Mouse (Mus musculus): ENCODE results near the gene Gadd45g.
A peak's percentile ranks its signal among the peaks of the same experiment; 100 is the strongest.

The Gadd45g gene

GRCm38 (mm10) chr13:51846301-51846867 is at the start of gene Gadd45g:
TSS of gene Gadd45g (plus strand) at chr13:51846678.
- peak; percentile 63 for ATAC-seq (ENCODE audit: insufficient number of reproducible peaks, low FRiP score, low TSS enrichment)

DNA sequence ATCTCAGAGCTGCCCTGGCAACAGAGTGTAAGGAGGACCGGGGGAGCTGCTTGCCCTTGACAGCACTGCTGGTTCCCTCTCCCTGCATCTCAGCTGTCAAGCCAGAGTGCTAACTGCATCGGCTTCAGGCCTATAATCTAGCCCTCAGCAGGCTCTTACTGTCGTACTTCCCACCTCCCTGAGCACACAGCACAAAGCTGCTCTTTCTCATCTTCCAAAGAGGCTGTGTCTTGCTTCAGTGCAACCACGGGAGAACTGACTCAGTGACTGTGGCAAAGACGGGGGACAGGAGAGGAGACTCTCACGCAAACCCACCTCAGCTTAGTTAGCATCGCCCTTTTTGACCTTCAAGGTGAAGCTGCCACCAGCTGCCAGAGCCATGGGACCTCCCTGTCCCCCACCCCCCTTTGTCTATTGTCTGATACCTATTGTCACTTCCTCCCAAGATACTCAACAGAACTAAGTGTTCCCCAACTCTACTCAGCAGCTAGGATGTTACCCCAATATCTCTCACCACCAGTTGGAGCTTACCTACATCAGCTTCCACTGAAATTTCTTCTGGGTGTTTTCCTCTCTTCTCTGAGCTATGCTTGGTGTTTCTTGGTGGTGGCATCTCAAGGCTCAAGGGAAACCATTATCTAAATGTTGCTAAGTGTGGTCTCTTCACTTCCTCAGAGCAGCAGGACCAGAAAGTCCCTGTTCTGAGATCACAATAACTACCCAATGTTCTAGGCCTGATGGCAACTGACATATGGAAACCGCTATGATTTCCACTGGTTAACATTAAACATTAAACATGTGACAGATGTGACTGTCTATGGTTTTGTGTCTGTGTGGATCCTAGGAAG is 48.4 kb upstream of the Gadd45g start:
- no peak for ATAC-seq (ENCODE audit: insufficient number of reproducible peaks, low FRiP score, low TSS enrichment)

GRCm38 (mm10) chr13:51799735-51800522 is 46.5 kb upstream of the Gadd45g start:
- ATAC-seq (ENCODE audit: insufficient number of reproducible peaks, low FRiP score, low TSS enrichment) = no peak

DNA sequence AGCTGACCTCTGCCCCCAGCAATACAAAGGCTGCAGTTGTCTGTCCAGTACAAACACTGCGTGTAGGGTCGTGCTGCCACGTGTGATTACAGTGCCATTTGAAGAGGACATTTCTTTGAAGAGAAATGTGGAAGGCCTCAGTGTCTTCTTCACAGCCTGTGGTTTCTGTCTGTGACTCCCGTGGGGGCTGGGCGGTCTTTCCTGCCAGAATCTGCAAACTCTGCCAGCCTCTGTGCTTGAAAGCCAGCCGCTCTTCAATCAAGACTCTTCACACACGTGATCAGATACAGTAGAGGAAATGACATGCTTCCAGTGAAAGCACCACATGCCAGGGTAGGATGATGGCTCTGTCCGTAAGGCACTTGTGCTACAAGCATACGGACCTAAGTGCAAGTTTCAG is 45.6 kb upstream of the Gadd45g start:
- ATAC-seq (ENCODE audit: insufficient number of reproducible peaks, low FRiP score, low TSS enrichment) = no peak

DNA sequence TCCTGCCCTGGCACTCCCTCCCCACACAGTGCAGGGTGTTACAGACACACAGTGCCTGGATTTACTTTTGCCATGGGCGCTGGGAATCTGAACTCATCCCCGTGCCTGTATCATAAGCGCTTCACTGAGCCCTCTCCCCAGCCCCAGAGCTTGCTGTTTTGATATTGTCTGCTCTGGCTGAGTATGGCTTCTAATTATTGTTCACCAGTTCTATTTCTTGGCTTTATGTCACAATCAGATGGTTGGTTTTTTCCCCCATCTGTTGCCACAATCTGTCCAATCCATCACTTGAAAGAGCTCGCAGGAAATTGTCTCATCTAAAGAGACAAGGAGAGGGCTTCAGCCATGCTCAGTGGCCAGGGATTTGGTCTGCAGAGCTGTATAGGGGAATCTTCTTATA is 40.8 kb upstream of the Gadd45g start:
- ATAC-seq (ENCODE audit: insufficient number of reproducible peaks, low FRiP score, low TSS enrichment) = peak; percentile 88

- ATAC-seq (ENCODE audit: insufficient number of reproducible peaks, low FRiP score, low TSS enrichment) = peak; percentile 42; the same call in 1 of the 2 replicates
These were observed 40.3 kb upstream of the Gadd45g start for GRCm38 (mm10) chr13:51806220-51806619.

GRCm38 (mm10) chr13:51808141-51808540 is 38.3 kb upstream of the Gadd45g start:
- no peak for ATAC-seq (ENCODE audit: insufficient number of reproducible peaks, low FRiP score, low TSS enrichment)

GRCm38 (mm10) chr13:51813621-51814615 is 32.6 kb upstream of the Gadd45g start:
- ATAC-seq (ENCODE audit: insufficient number of reproducible peaks, low FRiP score, low TSS enrichment) = no peak

DNA sequence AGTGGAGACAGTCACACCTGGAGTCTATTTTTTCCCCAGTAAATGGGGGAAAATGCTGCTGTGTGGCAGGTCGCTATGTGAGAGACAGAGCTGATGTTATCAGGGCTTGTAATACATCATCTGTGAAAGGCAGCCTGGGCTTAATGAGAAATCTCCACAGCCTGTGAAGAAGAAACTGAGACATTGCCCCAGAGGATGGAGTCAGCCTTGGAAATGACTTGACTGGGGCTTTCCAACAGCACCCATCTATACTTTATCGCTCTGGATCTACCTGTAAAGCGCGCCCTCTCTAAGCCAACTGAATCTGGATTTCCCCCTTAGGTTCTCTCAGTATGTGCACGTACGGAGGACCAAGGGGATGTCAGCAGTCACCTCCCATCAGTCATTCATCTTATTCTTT is 31.8 kb upstream of the Gadd45g start:
- no peak for ATAC-seq (ENCODE audit: insufficient number of reproducible peaks, low FRiP score, low TSS enrichment)

DNA sequence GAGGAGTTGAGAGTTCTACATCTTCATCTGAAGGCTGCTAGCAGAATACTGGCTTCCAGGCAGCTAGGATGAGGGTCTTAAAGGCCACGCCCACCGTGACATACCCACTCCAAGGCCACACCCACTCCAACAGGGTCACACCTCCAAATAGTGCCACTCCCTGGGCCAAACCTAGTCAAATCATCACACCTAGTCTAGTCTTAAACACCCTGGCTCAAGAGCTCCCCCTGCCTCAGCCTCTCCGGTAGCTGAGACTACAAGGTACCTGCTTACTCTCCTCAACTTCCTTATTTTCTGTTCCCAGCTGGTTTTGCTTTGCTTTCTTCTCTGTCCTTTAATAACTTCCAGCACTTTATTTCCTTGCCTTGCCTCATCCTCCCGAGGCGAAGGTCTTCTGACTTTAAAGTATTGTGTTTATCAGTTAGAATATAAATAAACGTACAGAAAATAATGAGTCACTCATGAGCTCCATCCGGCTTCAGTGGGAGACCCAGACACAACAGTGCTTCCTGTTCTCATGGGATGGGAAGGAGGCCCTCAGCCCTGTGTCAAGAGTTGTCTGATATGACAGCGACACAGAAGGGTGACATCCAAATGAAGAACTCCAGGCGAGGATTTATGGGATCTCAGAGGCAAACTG is 30.5 kb upstream of the Gadd45g start:
- ATAC-seq (ENCODE audit: insufficient number of reproducible peaks, low FRiP score, low TSS enrichment) = no peak

- peak; percentile 53; the same call in 1 of the 2 replicates for ATAC-seq (ENCODE audit: insufficient number of reproducible peaks, low FRiP score, low TSS enrichment)
These were observed 29.9 kb upstream of the Gadd45g start for GRCm38 (mm10) chr13:51816559-51817041.

- ATAC-seq (ENCODE audit: insufficient number of reproducible peaks, low FRiP score, low TSS enrichment) = no peak
These were observed 28.1 kb upstream of the Gadd45g start for GRCm38 (mm10) chr13:51818170-51818943.

- ATAC-seq (ENCODE audit: insufficient number of reproducible peaks, low FRiP score, low TSS enrichment) = no peak
These were observed 27.5 kb upstream of the Gadd45g start for GRCm38 (mm10) chr13:51818944-51819326.

DNA sequence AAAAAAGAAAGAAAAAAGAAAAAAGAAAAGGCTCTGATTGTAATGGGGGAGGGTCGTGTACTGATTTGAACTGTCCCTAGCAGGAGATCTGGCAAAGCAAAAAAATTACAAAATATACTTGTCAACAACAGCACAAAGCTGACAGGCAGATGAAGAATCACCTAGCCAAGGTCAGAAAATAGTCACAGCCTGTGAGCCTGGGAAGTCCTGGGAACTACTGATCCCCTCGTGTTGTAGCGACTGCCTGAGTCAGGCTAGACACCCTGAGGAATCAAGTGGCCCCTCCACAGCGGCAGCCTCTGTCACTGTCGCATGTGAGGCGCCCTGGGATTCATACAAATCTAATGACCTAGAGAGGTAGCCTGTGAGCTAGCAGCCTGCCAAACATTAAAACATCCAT is 27.1 kb upstream of the Gadd45g start:
- ATAC-seq (ENCODE audit: insufficient number of reproducible peaks, low FRiP score, low TSS enrichment) = no peak

DNA sequence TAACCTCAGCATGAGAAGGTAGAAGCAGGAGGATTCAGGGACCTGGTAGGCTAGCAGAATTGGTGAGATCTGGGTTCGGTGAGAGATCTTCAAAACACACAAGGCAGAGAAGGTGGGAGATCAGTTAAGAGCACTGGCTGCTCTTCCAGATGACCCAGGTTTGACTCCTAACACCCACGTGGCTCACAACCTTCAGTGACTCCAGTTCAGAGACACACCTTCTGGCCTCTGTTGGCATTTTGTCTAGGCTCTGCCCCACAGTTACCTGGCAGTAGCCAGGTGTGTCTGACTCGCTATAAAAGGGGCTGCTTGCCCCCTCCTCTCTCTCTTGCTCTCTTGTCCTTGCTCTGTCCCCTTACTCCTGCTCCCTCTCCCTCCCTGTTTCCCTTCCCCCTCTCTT is 24.5 kb upstream of the Gadd45g start:
- ATAC-seq (ENCODE audit: insufficient number of reproducible peaks, low FRiP score, low TSS enrichment) = no peak

GRCm38 (mm10) chr13:51823822-51824495 is 22.5 kb upstream of the Gadd45g start:
- no peak for ATAC-seq (ENCODE audit: insufficient number of reproducible peaks, low FRiP score, low TSS enrichment)

GRCm38 (mm10) chr13:51830744-51831450 is 15.6 kb upstream of the Gadd45g start:
- no peak for ATAC-seq (ENCODE audit: insufficient number of reproducible peaks, low FRiP score, low TSS enrichment)
